Mouse (Mus musculus): ENCODE measurements around the gene Gm13078.

The Gm13078 gene

GRCm38 (mm10) chr4:143719155-143719554 lies at the start of gene Gm13078:
Gene Gm13078 (plus strand): TSS chr4:143719455.
- no peak for ATAC-seq (ENCODE audit: low TSS enrichment)

GRCm38 (mm10) chr4:143702611-143703010 lies 16.6 kb upstream of the Gm13078 start, which contains the start of gene Gm13089:
Gene Gm13089 (minus strand): TSS chr4:143702711.
- no peak for ATAC-seq (ENCODE audit: low TSS enrichment)
